Mouse (Mus musculus) v-Abl transformed pro-B cells (cell line): Measurements from ENCODE around the gene Git1.

Experiments
- in situ Hi-C, 2 experiments: fragments of 400-800 bp; cut with MboI; formaldehyde crosslinking; loops; one replicate each; pipeline ENCODE4 v1.15.1; 2025; ENCODE audit not compliant: unreplicated experiment in 2 of 2

Gene Git1

DNA sequence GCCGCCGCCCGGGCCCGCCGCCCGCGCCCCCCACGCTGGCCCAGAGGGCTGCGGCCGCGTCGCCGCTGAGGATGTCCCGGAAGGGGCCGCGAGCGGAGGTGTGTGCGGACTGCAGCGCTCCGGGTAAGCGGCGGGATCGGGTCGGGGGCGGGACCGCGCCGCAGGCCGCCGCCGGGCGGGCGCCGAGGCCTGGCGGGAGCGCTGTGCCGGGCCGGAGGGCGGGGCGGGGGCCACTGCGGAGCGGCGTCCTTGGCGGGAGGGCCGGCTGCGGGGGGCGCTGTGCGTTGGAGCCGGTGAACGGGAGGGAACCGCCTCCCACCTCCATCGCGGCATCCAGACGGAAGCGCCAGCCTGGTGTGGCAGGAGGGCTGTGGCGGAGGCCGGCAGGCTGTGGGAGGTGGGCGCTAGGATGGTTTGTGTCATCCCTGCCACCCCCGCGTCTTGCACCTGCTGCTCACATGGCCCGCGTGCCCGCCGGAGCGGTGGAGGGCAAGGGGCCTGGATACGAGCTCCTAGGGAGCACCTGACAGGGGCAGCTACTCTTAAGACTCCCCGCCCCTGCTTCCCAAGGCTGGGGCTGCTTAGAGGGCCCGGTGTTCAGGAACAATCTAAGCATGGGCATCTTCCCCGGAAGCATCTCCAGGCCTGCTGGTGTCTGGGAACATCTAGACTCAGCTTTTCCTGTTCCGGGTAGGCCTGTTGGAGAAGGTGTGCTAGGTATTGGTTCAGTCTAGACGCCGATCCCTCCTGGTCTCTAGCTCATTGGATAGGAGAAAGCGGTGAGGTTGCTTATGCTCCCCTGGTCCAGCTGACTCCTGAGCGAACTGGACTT is at the start of gene Git1:
Gene Git1 (plus strand): TSS at position 51 of the 832 bp plus-strand sequence.
- in situ Hi-C loops = loop anchor here (5.0 to 10.0 kb wide), 2 partner anchors 139 to 301 kb away; no protein-coding TSS in a partner anchor

DNA sequence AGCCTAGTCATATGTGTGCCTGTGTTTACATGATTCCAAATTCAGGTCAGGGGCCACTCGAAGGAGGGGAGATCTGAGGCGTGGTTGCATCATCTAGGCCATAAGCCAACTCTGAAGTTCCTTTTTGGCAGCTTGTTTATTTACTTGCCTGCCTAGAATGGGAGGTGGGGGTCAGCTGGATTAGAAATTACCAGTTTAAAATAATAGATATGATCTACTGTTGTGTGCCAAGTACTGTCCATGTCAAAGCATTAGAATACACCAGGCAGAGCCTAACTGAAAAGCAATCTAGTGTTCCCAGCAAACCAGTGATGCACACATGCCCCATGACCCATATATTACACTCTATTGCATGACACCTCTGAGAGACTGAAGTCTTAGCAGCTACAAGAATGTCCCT is 48.4 kb upstream of the Git1 start:
- in situ Hi-C loops = loop anchor here (5.0 to 10.0 kb wide), 6 partner anchors 58 to 343 kb away; partner anchors contain the start of gene Ssh2 (in 1 of the 2)

DNA sequence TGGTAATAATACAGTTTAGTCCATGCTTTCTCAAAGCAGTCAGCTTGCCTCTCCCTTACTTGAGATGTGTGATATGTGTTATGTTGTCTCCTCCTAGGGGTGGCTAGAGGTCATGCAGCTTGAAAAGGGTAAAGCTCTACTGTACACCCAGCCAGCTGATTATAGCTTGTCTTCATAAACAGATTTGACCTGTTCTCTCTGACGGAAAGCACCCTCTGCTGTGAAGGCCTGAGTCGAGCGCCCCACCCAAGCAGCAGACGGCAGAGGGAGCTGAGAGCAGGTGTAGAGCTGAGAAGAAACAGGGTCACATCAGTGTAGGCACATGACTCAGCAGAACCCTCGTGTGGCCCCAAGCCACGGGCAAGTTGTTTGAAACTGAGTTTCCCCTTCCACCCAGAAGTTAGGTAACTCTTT is 46.7 kb upstream of the Git1 start:
- in situ Hi-C loops = loop anchor here (5.0 to 10.0 kb wide), 5 partner anchors 102 to 344 kb away; partner anchors contain the start of gene Ssh2 (in 1 of the 2)

DNA sequence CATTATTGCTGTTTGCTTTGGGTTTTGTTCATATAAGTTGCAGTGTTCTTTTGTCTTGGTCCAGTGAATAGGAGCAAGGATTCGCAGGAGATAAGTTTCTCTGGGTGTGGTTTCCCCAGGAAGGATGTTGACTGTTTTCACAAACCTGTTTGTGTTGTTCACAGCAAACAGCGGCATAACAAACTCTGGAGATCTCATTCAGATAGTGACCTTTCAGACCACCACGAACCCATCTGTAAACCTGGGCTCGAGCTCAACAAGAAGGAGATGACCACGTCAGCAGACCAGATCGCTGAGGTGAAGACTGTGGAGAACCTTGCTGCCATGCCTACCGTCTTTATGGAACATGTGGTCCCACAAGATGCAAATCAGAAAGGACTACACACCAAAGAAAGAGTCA is 44.1 kb upstream of the Git1 start:
- in situ Hi-C loops = loop anchor here (5.0 to 10.0 kb wide), 5 partner anchors 104 to 347 kb away; partner anchors contain the start of gene Ssh2 (in 1 of the 2)

DNA sequence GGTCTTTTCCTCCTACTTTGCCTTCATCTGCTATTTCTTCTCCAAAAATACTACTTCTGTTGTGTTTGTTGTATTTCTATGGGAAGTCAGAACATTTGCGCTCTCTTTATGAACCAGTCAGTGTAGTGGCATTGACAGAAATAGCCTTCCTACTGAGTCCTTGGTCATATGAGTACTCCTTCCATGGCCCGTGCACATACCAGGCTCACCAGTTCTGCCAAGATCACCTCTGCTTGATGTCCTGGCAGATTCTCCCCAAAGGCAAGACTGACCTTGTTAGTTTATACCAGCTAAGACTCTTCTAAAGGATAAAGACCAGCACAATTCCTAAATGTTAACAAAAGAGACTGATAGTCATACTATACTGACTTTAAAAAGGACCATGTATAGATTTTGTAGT is 41.7 kb upstream of the Git1 start:
- in situ Hi-C loops = loop anchor here (5.0 to 25.0 kb wide), 3 partner anchors 349 to 464 kb away; partner anchors contain the start of gene Slc6a4 (in 2 of the 2)

DNA sequence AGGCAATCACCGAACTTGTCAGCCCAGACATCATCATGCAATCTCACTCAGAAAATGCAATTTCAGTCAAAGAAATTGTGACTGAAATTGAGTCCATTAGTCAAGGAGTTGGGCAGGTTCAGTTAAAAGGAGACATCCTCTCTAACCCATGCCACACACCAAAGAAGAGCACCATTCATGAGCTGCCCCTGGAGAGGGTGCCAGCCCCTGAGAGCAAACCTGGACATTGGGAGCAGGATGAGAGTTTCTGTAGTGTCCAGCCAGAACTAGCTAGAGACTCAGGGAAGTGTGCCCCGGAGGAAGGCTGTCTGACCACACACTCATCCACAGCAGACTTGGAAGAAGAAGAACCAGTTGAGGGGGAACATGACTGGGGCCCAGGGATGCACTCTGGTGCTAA is 40.0 kb upstream of the Git1 start:
- in situ Hi-C loops = loop anchor here (5.0 to 25.0 kb wide), 3 partner anchors 351 to 466 kb away; partner anchors contain the start of gene Slc6a4 (in 2 of the 2)

DNA sequence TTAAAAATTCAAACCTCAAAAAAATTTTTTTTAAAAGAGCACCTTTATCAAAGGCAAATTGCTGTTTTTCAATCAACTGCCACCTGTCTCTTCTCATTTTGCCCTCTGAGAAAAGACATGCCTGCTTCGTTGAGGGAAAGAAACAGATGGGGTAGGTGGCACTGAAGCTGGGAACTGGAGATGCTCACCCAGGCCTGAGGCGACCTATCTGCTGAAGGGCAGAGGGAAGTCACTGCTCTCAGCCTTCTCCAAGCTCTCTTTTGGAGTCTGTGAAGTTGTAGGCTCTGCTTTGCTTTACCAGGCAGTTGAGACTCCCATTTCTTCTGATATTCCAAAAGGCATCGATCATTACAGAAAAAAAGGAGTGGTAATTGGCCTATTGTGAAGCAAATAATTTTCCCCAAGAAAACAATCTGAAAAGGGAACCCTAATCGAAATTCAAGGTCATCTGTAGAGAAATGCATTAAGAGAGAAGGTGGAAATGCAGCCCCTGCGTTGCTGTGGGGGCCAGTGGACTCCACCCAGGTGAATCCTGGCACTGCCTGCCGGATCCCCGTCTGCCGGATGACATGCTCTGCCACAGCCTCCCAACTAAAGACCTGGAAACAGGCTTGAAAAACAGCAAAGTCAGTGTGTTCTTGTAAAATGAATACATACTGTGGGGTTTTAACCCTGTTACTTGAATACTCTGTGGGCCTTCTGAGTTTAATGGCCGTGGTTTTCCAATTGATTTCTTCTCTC is 37.4 kb upstream of the Git1 start:
- in situ Hi-C loops = loop anchor here (10.0 to 25.0 kb wide), 2 partner anchors 461 to 469 kb away; partner anchors contain the start of gene Slc6a4 (in 2 of the 2)

DNA sequence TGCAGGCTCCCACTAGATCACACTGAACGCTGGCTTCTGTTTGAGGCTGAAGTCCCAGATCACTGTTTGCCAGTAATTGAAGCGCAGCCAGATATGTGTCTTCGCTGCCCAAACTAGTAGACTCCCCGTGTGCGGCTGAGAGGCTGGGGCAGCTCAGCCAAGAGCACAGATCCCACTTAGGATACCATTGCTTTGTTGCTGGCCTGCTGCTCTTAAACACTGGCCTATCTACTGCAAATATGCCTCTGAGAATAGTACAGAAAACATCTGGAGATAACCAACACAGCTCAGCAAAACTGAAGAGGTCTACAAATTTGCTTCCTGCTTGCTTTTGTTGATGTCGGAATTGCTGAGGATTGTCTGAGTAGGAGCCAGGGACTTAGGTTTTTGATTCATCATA is 36.5 kb upstream of the Git1 start:
- in situ Hi-C loops = loop anchor here (10.0 to 25.0 kb wide), 2 partner anchors 462 to 470 kb away; partner anchors contain the start of gene Slc6a4 (in 2 of the 2)

DNA sequence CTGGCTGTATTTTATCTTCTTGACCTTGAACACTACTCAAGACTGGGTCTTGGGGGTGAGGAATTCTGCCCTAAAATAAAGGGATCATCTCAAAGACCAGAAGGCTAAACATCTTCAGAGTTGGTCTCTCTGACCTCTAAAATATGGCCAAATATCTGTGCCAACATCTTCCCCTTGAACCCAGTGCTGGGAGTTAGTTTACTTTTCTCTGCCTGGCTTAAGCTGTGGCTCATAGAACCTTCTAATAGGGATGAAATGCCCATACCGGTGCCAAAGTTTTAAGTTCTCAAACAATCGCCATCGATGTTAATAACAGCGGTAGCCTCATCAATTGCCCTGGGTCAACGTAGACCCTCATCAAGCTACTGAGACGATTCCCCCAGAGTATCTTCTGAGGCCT is 31.5 kb upstream of the Git1 start:
- in situ Hi-C loops = loop anchor here (5.0 to 25.0 kb wide), 3 partner anchors 40 to 475 kb away; partner anchors contain the start of gene Slc6a4 (in 1 of the 2)

DNA sequence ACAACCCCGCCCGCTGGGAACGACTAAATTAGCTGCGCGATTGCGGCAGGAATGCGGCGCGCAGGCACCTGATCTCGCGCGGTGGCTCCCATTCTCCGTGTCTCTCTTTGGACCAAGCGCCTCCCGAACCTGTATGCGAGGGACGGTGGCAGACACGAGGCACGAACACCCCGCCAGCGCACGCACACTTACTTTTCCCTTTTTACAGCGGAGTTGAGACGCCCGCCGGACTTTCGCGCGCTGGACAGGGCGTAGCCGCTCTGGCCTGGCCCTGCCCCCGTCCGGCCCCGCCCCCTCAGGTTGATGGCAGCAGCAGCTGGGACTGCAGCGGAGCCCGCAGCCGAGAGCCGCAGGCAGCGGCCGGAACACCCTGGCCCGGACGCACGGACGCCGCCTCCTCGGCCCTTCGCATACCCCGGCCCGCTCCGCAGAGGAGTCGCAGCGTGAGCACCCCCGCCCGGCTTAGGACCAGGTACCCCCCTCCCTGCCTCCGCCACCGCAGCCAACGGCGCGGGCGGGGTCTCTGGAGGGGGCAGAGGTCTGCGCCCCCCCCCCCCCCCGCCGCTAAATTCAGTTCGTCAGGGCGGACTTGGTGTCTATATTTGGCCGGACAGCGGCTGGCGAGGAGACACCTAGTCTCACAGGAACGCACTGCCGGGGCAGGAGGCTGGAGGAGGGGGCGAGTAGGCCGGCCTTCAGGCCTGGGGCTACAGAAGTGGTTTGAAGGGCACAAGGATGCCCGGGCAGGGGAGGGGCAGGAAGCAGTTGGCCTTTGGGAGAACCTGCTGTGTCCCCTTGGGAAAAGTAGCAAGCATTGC is 30.9 kb upstream of the Git1 start, which contains the start of gene Coro6:
Gene Coro6 (plus strand): TSS at position 129 of the 818 bp plus-strand sequence.
- in situ Hi-C loops = loop anchor here (5.0 to 25.0 kb wide), 3 partner anchors 40 to 475 kb away; partner anchors contain the start of gene Slc6a4 (in 1 of the 2)

DNA sequence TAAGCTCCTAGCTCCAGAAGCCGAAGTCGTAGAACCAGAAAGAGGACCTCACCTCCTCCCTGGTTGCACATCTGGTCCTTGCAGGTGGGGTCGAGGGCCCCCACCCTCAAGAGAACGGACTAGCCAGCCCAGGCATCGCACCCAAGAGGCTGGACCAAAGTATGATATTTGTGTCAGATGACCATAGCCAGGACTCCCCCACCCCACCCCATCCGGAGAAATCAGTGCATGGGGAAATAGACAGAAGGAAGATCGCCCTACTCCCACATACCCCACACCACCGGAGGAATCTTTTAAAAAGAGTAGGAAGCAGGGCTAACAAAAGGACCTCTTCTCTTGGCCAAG is 30.3 kb upstream of the Git1 start:
- in situ Hi-C loops = loop anchor here (5.0 to 25.0 kb wide), 3 partner anchors 39 to 476 kb away; partner anchors contain the start of gene Slc6a4 (in 1 of the 2)

DNA sequence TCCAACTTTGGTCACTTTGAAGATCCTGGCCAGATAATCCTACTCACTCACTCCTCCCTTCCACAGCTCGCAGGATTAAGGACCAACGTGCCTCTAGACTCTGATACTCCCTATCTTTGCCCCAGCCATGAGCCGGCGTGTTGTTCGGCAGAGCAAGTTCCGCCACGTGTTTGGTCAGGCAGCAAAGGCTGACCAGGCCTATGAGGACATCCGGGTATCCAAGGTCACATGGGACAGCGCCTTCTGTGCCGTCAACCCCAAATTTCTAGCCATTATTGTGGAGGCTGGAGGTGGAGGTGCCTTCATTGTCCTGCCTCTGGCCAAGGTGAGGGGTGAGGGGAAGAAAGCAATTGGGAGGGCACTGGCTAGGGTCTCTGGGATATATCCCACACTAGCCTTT is 29.6 kb upstream of the Git1 start:
- in situ Hi-C loops = loop anchor here (5.0 to 25.0 kb wide), 3 partner anchors 39 to 476 kb away; partner anchors contain the start of gene Slc6a4 (in 1 of the 2)

DNA sequence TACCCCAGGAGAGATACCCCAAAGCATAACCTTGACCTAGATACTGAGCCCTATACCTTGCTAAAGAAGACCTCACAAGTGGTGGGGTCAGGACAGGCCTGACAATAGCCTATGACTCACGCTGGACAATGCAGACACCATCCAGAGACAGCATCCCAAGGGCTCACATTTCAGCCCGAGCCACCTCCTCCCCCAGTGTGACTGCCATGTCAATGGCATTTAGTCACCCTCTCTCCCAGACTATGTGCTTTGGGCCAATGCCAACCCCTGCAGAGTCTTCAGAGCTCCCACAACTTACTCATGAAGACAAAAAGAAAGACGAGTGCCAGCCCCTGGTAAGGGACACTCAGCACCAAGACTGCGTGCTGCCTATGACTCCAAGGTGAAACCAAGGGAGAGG is 28.7 kb upstream of the Git1 start:
- in situ Hi-C loops = loop anchor here (5.0 to 25.0 kb wide), 3 partner anchors 38 to 477 kb away; partner anchors contain the start of gene Slc6a4 (in 1 of the 2)

DNA sequence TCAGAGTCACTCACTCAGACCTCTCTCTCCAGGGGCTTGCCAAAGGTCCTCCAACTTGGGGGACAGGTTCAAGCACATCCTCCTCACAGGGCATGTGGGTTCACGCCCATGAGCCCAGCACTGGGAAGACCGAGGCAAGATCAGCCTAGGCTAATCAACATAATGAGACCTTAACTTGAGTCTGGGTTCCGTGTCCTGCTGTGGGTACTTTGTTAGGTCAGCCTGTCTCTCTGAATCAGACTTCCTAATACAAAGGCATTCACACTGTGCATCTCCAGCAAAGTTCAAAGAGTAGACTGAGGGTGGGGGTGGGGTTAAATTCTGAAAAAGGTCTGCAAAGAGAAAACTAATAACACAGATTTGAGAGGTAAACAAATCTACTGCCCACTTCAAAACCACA is 28.3 kb upstream of the Git1 start:
- in situ Hi-C loops = loop anchor here (5.0 to 25.0 kb wide), 3 partner anchors 37 to 478 kb away; partner anchors contain the start of gene Slc6a4 (in 1 of the 2)

DNA sequence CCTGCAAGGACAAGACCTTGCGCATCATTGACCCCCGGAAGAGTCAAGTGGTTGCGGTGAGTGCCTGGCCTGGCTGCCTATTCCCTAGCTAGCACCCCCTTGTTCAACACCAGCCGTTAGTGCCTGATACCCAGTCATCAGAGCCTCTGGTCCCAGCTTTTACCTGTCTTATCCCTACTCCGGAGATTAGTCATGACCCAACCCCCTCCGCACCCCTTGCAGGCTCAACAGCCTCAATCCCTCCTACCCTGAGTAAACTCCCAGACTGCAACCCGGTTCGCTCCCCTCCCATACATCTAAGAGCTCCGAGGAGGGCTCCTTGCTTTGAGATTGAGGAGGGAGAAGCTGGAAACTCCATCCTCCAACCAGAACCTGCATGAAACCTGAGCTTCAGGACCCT is 26.8 kb upstream of the Git1 start:
- in situ Hi-C loops = loop anchor here (5.0 to 25.0 kb wide), 3 partner anchors 36 to 479 kb away; partner anchors contain the start of gene Slc6a4 (in 1 of the 2)

DNA sequence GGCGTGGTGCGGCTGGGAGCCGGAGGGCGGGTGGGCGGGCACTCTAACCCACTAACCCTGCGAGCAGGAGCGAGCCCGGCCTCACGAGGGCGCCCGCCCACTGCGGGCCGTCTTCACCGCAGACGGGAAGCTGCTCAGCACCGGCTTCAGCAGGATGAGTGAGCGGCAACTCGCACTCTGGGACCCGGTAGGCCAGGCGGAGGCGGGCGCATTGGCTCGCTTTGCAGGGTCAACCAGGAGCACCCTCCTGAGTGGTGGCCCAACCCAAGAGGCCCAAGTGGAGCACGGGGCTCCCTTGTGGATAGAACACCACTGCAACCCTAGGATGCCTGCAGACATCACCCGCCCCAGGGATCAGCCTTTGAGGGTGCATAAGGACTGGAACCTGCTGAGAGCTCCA is 26.2 kb upstream of the Git1 start:
- in situ Hi-C loops = loop anchor here (5.0 to 25.0 kb wide), 3 partner anchors 35 to 480 kb away; partner anchors contain the start of gene Slc6a4 (in 1 of the 2)

DNA sequence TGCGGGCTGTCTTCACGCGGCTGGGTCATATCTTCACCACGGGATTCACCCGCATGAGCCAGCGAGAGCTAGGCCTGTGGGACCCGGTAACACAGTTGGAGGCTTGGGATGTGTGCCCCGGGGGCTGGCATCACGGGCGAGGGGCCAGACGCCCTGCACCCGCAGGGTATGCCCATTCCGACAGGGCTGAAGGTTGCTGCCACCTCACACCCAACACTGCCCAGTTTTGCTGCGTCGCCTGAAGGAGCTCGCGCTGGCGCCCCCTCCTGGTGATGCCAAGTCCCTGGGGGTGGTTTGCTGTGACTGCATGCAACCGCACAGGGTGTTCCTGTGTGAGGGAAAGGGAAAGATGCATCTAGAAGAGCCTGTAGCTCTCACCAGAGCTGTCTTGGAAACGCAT is 25.6 kb upstream of the Git1 start:
- in situ Hi-C loops = loop anchor here (5.0 to 25.0 kb wide), 3 partner anchors 35 to 480 kb away; partner anchors contain the start of gene Slc6a4 (in 1 of the 2)

DNA sequence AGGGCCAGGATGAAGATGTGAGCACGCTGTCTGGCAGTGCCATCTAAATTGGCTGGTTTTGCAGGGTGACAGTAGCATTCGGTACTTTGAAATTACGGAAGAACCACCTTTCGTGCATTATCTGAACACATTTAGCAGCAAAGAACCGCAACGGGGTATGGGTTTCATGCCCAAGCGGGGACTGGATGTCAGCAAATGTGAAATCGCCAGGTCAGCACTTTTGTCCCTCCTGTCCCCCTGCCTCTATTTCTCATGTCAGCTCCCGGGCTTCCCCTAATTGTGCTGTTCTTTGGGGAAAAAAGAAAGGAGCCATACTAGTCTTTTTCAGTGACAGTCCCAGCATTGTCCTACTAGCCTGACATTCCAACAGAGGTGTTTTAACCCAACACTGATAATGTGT is 25.0 kb upstream of the Git1 start:
- in situ Hi-C loops = loop anchor here (5.0 to 25.0 kb wide), 3 partner anchors 34 to 481 kb away; partner anchors contain the start of gene Slc6a4 (in 1 of the 2)

DNA sequence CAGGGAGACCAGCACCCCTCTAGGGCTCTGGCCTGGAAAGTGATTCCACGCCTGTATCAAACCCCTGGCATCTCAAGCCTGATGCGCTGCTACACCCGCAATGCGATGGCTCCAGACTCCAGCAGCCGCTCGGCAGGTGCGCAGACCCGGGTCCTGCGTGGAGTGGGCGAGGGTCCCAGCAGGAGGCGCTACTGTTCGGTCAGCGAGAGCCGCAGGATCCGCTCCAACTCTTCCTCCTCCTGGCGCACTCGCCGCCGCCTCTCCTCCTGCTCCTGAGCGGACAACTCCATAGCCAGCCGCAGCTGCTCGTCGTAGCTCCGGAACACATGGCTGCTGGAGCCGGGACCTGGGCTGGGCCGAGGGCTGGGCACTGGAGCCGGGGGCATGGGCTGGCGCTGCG is 22.0 kb upstream of the Git1 start:
- in situ Hi-C loops = loop anchor here in 1 of 2 experiments (25.0 kb wide), 1 partner anchor 484 kb away; the partner anchor contains the start of gene Slc6a4
